Mouse (Mus musculus) lung, adult 2 months (tissue): ENCODE results near the gene Wdr11.

Source experiments
- CTCF ChIP-seq: fragments of 200-500 bp; IDR thresholded peaks from 2 replicates; pipeline ENCODE4 v1.5.1; 2011; ENCODE audit warnings: mild to moderate bottlenecking, low read length, control low read depth; ENCODE audit not compliant: insufficient read depth
- POLR2A ChIP-seq: fragments of 200-500 bp; IDR thresholded peaks from 2 replicates; pipeline ENCODE4 v1.6.1; 2011; ENCODE audit warnings: low read depth, mild to moderate bottlenecking, control low read depth, low read length, borderline replicate concordance; ENCODE audit errors: extremely low read depth

DNA sequence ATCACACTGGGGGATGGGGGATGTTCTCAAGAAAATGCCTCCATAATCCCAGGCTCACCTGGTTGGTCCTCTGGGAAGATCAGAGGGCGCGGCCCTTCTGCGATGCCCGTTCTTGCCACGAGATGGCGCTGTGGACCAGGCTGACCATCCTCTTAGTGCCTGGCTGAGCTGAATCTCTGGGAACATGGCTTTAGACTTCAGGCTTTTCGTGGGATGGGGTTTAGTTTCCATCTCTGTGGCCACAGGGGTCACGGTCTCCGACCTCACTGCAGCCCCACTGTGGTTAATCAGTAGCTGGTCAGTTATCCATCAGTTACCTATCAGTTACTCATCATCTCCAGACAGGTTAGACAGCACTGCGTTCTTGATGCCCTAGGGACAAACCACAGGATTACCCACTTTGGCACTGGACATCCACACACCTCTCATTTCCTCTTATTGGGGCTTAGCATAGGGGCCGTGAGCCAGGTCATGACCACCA lies 62.2 kb downstream of the Wdr11 start:
- TF ChIP-seq POLR2A, result no peak
- peak; percentile 95 for TF ChIP-seq CTCF
